Comparison of ENCODE assay signal across 8 mouse cellular contexts in the genomic region with DNA sequence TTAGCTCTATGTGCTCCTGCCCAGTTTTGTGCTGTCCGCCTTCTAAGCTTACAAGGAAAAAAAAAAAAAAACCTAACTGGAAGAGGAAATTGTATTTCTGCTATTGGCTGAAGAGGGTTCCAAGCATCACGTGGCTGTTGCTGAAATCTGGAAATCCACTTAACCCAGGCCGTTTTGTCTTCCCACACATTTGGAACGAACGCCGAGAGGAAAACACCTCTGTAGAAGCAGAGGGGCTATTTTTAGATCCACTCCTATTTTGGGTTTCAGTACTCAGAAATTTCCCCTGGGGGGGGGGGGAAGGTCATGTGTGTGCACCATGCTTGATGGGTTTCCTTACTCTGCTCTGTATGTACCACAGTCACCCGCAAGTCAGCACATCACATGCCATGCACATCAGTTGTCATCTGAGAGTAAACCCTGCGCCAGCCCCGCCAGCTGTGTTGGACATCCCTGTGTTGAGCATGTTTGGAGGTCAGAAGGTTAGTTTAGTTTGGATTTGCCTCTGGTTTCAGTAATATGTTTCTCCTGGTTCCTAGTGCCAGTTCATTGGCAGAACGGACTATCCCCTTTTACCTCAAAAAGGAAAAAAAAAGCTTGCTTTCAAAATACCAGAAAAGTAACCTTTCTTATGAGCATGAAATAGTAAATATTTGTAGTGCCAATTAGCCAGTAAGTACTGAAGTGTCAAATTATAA. TPM values are rescaled to one million over a fixed set of nuclear protein-coding genes. Genes with fewer than 3 reads are reported as not detected.
DNase-seq lines count a peak whose midpoint lies in the region; ATAC-seq lines count a peak whose summit lies in the region.

No protein-coding gene starts in this region.

- H3K4me1 ChIP-seq in heart, embryonic 13.5 days = peaks cover 99% of the 10 kb centered on the region
- peaks cover 78% of the 10 kb centered on the region for H3K4me1 ChIP-seq in limb, embryonic 12.5 days (replicated peaks)

- 19% methylated on average over 10 of the region's 10 CpGs for WGBS in heart, embryonic 13.5 days
- WGBS in limb, embryonic 12.5 days = 31% methylated on average over 10 of the region's 10 CpGs

- no peak overlapping the region for H3K4me3 ChIP-seq in heart, embryonic 13.5 days
- H3K4me3 ChIP-seq in limb, embryonic 12.5 days (replicated peaks) = no peak overlapping the region

- no peaks in the 10 kb centered on the region for H3K9me3 ChIP-seq in heart, embryonic 13.5 days
- H3K9me3 ChIP-seq in limb, embryonic 12.5 days = no peaks in the 10 kb centered on the region

- H3K27me3 ChIP-seq in heart, embryonic 13.5 days (replicated peaks) = no peaks in the 10 kb centered on the region
- H3K27me3 ChIP-seq in limb, embryonic 12.5 days = no peaks in the 10 kb centered on the region

- H3K27ac ChIP-seq in heart, embryonic 13.5 days (replicated peaks) = peak overlapping the region; percentile 78
- peak overlapping the region; percentile 74 for H3K27ac ChIP-seq in limb, embryonic 12.5 days

- H3K36me3 ChIP-seq in heart, embryonic 13.5 days = peaks cover 23% of the 10 kb centered on the region
- H3K36me3 ChIP-seq in limb, embryonic 12.5 days = no peaks in the 10 kb centered on the region

- H3K9ac ChIP-seq in heart, embryonic 13.5 days = peak overlapping the region; percentile 44; the same call in 1 of the 2 replicates
- no peak overlapping the region for H3K9ac ChIP-seq in limb, embryonic 12.5 days (replicated peaks)

- peak; percentile 45; the same call in 1 of the 2 replicates for ATAC-seq in heart, embryonic 13.5 days (ENCODE audit: extremely low read depth, insufficient number of reproducible peaks, low FRiP score, low TSS enrichment)
- ATAC-seq in limb, embryonic 12.5 days (ENCODE audit: insufficient number of reproducible peaks, insufficient read depth, low FRiP score, low TSS enrichment, low read depth) = no peak

- peak; percentile 48 for DNase-seq in adrenal gland, adult 2 months
- no peak for DNase-seq in adrenal gland, postnatal 25 days
- peak; percentile 53 for DNase-seq in embryo, embryonic 11 days
- DNase-seq in left cerebral cortex, postnatal 4 days = no peak
- no peak for DNase-seq in retina, embryonic 14.5 days (ENCODE audit: low spot score)
- DNase-seq in layer of hippocampus, postnatal 36 days = no peak

- intact Hi-C loops in left cerebral cortex, postnatal 4 days (cut with DNase I) = no loop called here

- peak overlapping the region; percentile 51 for H3K4me2 ChIP-seq in heart, embryonic 13.5 days
- peak overlapping the region; percentile 30 for H3K4me2 ChIP-seq in limb, embryonic 12.5 days

RNA-seq across cellular contexts. Expression of gene Daam1, which starts 33.1 kb away (rescaled TPM):
- 10 to 100 TPM; 21.0 to 22.3 TPM for total RNA-seq in adrenal gland, adult 2 months (2021)
- 1.7 and 2.3 TPM in 2 replicates for polyA plus RNA-seq in adrenal gland, adult 2 months (2012; rRNA removed)
- total RNA-seq in adrenal gland, postnatal 25 days (2021) = 20.4 and 22.3 TPM in 2 replicates
- polyA plus RNA-seq in heart, embryonic 13.5 days (2015; fragmentation: Nextera tagmentation; extraction: Ambion mirVana) = 18.5 and 18.6 TPM in 2 replicates
- polyA plus RNA-seq in limb, embryonic 12.5 days (2016; fragmentation: Nextera tagmentation; extraction: Ambion mirVana) = 7.3 and 8.2 TPM in 2 replicates
- 100 to 1,000 TPM; 152 to 157 TPM for total RNA-seq in left cerebral cortex, postnatal 4 days (2021)
- 10 to 100 TPM; 66.6 to 71.9 TPM for total RNA-seq in layer of hippocampus, postnatal 36 days (2021)

Comparison
In these comparisons a context has a peak if more than half of its experiments do, and no peak if none do; other contexts are left out.
1. DNase-seq: peak in adrenal gland, adult 2 months (single experiment) and embryo, embryonic 11 days (single experiment); none in adrenal gland, postnatal 25 days (single experiment), left cerebral cortex, postnatal 4 days (single experiment), retina, embryonic 14.5 days (single experiment) and layer of hippocampus, postnatal 36 days (0 of 2).